Mouse (Mus musculus) lung, postnatal 14 days (tissue): ENCODE results near the gene Olig3.
"Not testable (repeated sequence)": the region's sequence is repeated elsewhere in the genome, so short reads cannot be mapped to it uniquely, and the experiment has no call there.

ENCODE experiments used
- DNase-seq: peaks from one replicate; pipeline ENCODE4 v3.0.0; 2021

Olig3 gene

GRCm38 (mm10) chr10:19361539-19362293 lies 5.4 kb downstream of the Olig3 start:
- DNase-seq = no peak

- no peak for DNase-seq
Measured at GRCm38 (mm10) chr10:19362294-19362590, 5.9 kb downstream of the Olig3 start.

GRCm38 (mm10) chr10:19362861-19363260 lies 6.5 kb downstream of the Olig3 start:
- no peak for DNase-seq

GRCm38 (mm10) chr10:19363365-19363764 lies 7.0 kb downstream of the Olig3 start:
- no peak for DNase-seq

- DNase-seq = no peak
Measured at GRCm38 (mm10) chr10:19369143-19369542, 12.8 kb downstream of the Olig3 start.

- no peak for DNase-seq
Measured at GRCm38 (mm10) chr10:19370146-19370545, 13.8 kb downstream of the Olig3 start.

- no peak for DNase-seq
Measured at GRCm38 (mm10) chr10:19372263-19372662, 15.9 kb downstream of the Olig3 start.

GRCm38 (mm10) chr10:19373797-19374196 lies 17.5 kb downstream of the Olig3 start:
- no peak for DNase-seq

GRCm38 (mm10) chr10:19374311-19374710 lies 18.0 kb downstream of the Olig3 start:
- DNase-seq = no peak

- DNase-seq = no peak
Measured at GRCm38 (mm10) chr10:19375838-19376237, 19.5 kb downstream of the Olig3 start.

GRCm38 (mm10) chr10:19380971-19381370 lies 24.6 kb downstream of the Olig3 start:
- not testable (repeated sequence) for DNase-seq

GRCm38 (mm10) chr10:19384176-19384575 lies 27.8 kb downstream of the Olig3 start:
- no peak for DNase-seq

- DNase-seq = no peak
Measured at GRCm38 (mm10) chr10:19391819-19392218, 35.5 kb downstream of the Olig3 start.

- DNase-seq = no peak
Measured at GRCm38 (mm10) chr10:19396485-19397137, 40.3 kb downstream of the Olig3 start.

- no peak for DNase-seq
Measured at GRCm38 (mm10) chr10:19397396-19397795, 41.1 kb downstream of the Olig3 start.

- no peak for DNase-seq
Measured at GRCm38 (mm10) chr10:19401136-19401535, 44.8 kb downstream of the Olig3 start.

- no peak for DNase-seq
Measured at GRCm38 (mm10) chr10:19404401-19404800, 48.1 kb downstream of the Olig3 start.

GRCm38 (mm10) chr10:19405959-19406358 lies 49.6 kb downstream of the Olig3 start:
- DNase-seq = no peak

GRCm38 (mm10) chr10:19407168-19407567 lies 50.8 kb downstream of the Olig3 start:
- DNase-seq = no peak
